Mouse (Mus musculus) brown adipose tissue, adult 24 weeks (tissue): Measurements from ENCODE around the gene Capn1. TPM values are rescaled to one million over a fixed set of nuclear protein-coding genes. Genes with fewer than 3 reads are reported as not detected.

Source experiments
- H3K27ac ChIP-seq: fragments of 200-500 bp; replicated peaks from 2 replicates; pipeline ENCODE4 v1.5.1; 2012; ENCODE audit warnings: low read depth, mild to moderate bottlenecking, low read length
- H3K4me1 ChIP-seq: fragments of 200-500 bp; 2 replicates; pipeline ENCODE4 v1.6.1; 2012; ENCODE audit warnings: low read length, mixed read lengths; ENCODE audit not compliant: control insufficient read depth, insufficient read depth, insufficient read length
- H3K4me3 ChIP-seq: fragments of 200-500 bp; 2 replicates; pipeline ENCODE4 v1.5.1; 2012; ENCODE audit warnings: low read depth, mild to moderate bottlenecking, low read length, moderate library complexity; ENCODE audit not compliant: insufficient read depth
- polyA plus RNA-seq: library from polyadenylated mRNA; stranded (reverse); fragments of >200 nt; gene quantifications from 2 replicates; pipeline ENCODE4 v1.2.4, GENCODE M21; 2012; ENCODE audit not compliant: missing spikeins, insufficient read depth, insufficient read length

Gene Capn1
- polyA plus RNA-seq, 1 experiment: 15.9 TPM

DNA sequence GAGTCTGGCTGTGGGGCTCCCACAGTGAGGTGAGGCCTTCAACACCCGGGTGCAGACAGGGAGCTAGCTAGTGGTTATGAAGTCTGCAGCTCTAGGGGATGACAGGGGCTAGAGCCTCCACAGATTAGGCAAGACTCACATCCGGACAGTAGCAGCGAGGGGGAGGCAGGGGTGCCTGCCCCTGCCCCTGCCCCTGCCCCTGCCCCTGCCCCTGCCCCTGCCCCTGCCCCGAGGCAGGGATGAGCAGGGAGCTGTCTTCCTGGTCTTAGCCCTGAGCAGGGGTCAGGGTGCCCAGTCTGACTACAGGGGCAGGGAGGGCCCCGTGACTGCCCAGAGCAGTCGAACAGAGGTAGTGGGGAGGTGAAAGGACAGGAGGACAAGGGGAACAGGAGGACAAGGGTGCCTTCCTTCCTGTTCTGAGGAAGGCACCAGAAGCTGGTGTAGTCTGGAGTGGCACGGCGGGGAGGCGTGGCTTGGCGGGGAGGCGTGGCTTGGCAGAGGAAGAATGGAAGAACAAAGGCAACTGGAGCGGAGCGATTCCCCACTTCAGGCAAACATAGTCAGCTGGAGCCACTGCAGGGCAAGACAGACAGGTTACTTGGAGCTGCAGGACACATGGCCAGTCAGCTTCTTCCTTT lies 26.8 kb downstream of the Capn1 start:
- H3K4me3 ChIP-seq: no peak overlapping the region
- peaks cover 2% of the 10 kb centered on the region; the same call in 1 of the 2 replicates for H3K4me1 ChIP-seq
- H3K27ac ChIP-seq: no peak overlapping the region

DNA sequence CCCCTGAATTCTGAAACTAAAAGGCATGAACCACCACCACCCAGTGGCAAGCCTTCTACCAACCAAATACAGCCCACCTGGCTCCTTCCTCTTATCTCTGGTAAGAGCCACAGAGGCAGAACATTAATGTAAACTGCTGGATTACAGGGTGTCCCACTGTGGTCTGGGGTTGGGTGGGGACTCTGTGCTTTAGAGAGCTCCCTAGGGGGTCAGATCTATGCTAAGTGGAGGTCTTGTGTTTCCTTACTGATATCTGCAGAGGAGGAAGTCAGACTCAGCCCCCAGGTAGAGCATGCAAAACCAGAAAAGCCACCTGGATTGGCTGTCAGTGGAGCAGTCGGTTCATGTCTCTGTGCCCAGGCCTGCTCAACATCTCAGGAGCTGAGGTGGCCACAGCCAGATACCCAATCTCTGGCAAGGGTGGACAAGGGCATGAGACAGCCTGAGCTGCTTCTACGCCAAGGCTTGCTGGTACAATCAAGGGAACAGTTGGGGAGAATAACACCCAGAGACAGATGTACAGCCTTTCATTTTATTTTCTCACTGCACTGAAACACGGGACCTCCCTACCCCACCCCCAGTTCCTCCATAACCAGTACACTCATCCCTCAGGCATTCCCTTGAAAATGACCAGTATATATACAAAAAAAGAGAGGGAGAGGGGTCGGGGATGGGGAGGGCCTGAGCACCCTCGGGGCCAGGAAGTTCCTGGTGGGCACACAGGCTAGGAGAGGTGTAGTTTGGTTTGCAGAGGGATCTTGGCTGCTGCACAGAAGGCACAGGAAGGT lies 27.5 kb downstream of the Capn1 start:
- Histone ChIP-seq H3K27ac (no peak overlapping the region), H3K4me3 (no peak overlapping the region), H3K4me1 (peaks cover 2% of the 10 kb centered on the region; the same call in 1 of the 2 replicates)

DNA sequence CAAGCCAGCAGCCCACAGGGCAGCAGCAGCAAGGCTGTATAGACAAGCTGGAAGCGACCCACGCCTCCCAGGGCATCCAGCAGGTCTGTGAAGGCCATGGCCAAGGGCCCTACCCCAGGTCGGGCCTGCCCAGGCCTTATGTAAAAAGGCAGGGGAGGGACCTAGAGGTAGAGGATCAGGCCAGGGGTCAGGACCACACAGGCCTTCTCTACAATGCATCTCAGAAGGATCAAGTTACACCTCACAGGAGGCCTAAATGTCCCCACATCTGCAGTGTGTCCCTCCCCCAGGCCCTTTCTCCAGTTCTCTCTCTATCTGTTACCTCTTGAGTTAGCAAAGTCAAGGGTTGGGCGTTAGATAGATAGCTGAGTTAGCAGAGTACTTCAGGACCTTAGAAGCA lies 29.7 kb downstream of the Capn1 start, which contains the start of gene Slc22a20:
Slc22a20 (minus strand) TSS at position 101 of the 400 bp plus-strand sequence.
- Histone ChIP-seq H3K4me1 (peaks cover 2% of the 10 kb centered on the region; the same call in 1 of the 2 replicates), H3K4me3 (no peak within 1 kb of the TSS), H3K27ac (no peak within 1 kb of the TSS)

DNA sequence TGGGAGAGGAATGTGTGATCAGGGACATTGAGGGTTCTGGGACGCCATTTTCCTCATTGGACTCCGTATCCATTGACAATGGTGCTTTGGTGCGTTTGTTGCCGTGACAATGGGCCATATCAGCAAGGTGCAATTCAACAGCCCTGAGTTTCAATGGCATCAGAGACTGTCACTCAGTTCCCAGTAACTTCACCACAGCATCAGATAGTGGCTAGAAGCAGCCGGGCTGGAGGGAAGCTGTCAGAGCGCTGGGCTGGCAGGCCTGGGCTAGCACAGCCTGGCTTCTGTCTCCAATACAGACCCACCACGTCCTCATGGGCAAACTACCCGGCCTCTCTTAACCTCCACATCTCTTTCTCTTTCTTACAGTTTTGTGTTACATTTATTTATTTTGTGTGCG lies 35.2 kb downstream of the Capn1 start:
- Histone ChIP-seq H3K4me1 (no peaks in the 10 kb centered on the region), H3K4me3 (no peak overlapping the region), H3K27ac (no peak overlapping the region)

DNA sequence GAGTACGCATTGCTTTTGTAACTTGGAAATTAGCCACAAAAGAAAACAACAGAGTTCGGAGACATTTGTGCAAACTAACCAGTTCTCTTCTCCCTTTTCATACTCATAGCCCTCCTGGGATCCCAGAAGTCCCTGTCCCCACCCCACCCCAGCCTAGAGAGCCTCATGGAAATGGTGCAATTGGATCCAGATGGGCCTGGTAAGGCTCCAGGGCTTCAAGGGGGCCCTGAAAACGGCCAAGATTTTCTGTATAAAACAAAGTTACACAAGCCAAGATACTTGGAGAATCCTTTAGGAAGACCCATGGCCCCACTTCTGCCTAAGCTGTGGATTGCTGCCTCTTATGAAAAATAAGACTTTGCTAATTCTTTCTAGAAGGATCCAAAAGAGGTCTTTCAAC lies 38.0 kb downstream of the Capn1 start:
- no peak overlapping the region for H3K27ac ChIP-seq
- no peaks in the 10 kb centered on the region for H3K4me1 ChIP-seq
- H3K4me3 ChIP-seq: no peak overlapping the region

DNA sequence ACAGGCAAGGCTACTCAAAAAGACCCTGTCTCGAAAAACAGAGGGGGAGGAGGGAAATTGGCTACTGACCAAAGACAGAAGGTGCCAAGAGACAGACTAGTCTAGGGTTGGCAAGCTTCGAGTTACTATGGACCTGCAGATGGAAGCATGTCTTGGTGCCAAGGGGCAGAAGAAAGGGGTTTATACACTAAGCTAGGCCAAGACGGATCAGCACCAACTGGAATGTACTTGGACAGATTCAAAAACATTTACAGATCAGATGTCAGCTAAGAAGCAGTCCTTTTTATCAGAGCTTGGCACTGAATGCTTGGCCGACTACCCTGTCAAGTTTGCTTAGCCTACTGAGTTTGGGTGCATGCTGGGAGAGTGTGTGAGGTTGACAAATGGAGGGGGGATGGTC lies 40.0 kb downstream of the Capn1 start:
- H3K4me3 ChIP-seq: no peak overlapping the region
- no peak overlapping the region for H3K27ac ChIP-seq
- no peaks in the 10 kb centered on the region for H3K4me1 ChIP-seq

DNA sequence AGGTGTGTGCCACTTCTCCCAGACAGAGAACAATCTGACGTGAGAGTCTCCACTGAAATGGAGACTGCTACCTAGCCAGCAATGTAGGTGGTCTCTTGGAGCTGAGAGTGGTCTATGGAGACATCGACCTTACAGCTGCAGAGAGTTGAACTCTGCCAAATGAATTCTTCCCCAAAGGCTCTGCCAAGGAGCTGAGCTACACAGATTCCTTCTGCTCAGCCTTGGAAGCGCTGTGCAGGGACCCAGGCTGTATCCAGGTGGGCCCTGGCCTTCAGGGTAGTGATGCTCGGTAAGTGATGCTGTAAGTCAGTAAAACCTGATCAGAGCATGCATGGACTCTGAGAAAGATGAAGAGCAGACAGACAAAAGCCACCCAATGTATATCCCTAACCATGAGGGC lies 40.6 kb downstream of the Capn1 start:
- no peak overlapping the region for H3K27ac ChIP-seq
- H3K4me1 ChIP-seq: no peaks in the 10 kb centered on the region
- H3K4me3 ChIP-seq: no peak overlapping the region

DNA sequence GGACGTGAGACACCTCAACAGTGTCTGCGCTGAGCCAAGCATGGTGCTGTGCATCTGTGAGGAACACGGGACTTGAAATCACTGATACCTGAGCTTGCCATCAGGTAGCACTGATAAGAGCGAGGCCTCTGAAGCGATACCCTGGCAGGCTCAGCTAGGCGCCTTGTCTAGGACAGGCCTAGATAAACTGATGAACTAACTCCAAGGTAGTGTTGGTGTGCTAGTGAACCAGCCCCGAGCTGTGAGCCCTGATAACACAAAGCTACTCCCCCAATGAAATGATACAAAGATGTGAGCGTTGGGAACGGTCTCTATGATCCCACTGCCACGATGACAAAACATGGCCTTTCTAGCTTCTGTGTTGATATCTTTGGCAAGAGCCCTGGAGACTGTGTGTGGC lies 48.0 kb downstream of the Capn1 start:
- H3K4me3 ChIP-seq: no peak overlapping the region
- H3K27ac ChIP-seq: no peak overlapping the region
- H3K4me1 ChIP-seq: no peaks in the 10 kb centered on the region

DNA sequence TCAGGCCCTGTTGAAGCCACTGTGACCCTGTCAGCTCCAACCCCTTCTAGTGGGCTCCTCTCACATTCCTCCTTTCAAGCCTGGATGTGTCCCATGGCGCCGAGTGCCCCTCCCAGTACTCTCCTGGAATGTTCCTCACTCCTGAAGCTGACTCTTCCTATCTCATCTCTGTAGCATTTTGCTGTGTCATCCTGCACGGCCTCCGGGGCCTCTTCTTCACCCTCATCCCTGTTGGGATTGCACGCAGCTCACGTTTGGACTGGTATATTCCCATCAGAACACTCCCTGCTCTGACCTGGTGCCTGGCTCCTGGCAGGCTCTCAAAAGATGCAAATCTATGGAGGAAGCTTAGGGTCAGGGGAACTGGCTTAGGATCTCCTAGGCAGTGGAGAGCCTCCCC lies 48.9 kb downstream of the Capn1 start:
- Histone ChIP-seq H3K27ac (no peak overlapping the region), H3K4me3 (no peak overlapping the region), H3K4me1 (no peaks in the 10 kb centered on the region)

DNA sequence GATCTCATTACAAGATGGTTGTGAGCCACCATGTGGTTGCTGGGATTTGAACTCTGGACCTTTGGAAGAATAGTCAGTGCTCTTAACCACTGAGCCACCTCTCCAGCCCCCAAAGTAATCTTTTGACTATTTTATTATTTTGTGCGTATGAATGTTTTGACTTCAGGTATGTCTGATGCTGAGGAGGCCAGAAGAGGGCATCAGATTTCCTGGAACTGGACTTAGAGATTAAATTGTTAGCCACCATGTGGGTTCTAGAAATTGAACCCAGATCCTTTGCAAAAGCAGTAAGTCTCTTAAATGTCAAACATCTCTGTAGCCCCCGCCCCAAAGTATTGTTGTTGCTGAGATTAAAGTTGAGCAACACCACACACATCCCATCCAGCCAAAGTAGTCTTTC lies 49.8 kb downstream of the Capn1 start:
- no peak overlapping the region for H3K4me3 ChIP-seq
- H3K4me1 ChIP-seq: no peaks in the 10 kb centered on the region
- no peak overlapping the region for H3K27ac ChIP-seq

DNA sequence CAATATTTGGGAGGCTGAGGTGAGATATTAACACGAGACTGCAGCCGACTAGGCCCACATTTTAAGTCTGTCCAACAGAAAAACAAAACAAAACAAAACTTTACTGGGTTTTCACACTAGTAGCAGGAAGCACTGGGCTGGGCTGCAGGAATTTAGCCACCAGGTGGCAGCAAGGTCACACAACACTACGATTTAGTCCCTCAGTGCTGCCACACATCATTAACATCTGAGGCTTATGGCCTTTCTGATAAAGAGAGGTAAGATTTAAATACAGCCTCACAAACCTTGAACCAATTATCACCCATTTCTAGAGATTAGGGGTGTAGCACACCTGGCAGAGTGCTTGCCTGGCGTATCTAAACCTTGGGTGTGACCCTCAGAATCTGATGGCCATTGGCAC lies 50.4 kb downstream of the Capn1 start:
- H3K4me1 ChIP-seq: no peaks in the 10 kb centered on the region
- no peak overlapping the region for H3K27ac ChIP-seq
- no peak overlapping the region for H3K4me3 ChIP-seq

DNA sequence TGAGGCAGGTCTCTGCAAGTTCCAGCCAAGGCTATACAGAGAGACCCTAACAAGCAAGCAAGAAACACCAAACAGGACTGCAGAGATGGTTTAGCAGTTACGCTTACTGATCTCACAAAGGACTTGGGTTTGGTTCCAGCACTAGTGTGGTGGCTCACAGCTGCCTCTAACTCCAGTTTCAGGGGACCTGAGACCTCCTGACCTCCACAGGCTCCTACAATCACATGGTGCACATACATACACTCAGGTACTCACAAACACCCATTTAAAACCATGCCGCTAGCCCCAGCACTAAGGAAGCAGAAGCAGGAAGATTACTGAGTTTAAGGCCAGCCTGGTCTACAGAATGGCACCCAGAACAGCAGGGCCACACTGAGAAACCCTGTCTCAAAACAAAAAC lies 50.9 kb downstream of the Capn1 start:
- Histone ChIP-seq H3K27ac (no peak overlapping the region), H3K4me3 (peak overlapping the region; percentile 4; the same call in 1 of the 2 replicates), H3K4me1 (no peaks in the 10 kb centered on the region)

DNA sequence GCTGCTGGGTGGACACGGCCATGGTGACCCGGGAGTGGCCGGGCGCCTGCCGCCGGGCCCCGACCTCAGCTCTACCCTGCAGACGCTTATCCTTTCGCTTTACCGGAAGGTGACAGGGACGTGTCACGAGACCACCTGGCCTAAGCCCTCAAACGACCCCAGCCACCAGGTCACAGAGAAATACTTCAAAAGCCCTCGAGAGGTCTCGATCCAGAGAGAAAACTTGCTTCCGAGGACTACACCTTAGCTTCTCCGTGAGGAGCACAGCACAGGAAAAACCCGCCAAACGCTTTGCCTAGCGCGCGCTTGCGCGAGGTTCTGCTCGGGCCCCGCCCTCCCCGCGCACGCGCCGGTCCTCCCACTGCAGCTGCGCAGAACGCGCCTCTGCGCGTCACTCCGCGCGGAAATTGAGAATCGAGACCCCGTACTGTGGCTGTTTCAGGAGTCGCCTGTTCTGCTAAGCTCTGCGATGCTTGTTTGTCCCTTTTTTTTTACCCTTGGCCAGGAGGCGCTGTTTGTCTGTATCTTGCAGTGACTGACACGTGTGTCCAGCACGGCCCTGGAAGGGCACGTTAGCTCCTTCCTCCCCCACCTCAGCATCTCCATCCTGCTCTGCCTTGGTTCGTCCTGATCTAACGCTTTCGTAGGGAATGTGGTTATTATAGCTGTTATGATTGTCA lies 51.7 kb downstream of the Capn1 start, which contains the start of gene Pola2:
Pola2 (minus strand) TSS at position 320 of the 680 bp plus-strand sequence.
- H3K4me3 ChIP-seq: peak within 1 kb of the TSS; percentile 71
- no peaks in the 10 kb centered on the region for H3K4me1 ChIP-seq
- H3K27ac ChIP-seq: peak within 1 kb of the TSS; percentile 35; the same call in 1 of the 2 replicates

DNA sequence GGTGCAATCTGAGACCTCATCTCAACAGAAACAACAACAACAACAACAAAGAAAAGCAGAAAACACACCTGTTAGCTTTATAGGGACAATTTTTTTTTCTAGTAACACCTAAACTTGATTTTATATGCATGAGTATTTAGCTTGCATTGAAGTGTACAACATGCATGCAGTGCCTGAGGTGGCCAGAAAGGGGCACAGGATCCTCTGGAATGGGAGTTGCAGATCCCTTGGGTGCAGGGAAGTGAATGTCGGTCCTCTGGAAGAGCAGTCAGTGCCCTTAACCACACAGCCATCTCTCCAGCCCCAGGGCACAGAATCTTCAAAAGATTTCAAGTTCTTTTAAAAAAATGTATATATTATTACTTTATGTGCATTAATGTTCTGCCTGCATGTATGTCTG lies 53.0 kb downstream of the Capn1 start:
- H3K4me3 ChIP-seq: no peak overlapping the region
- no peaks in the 10 kb centered on the region for H3K4me1 ChIP-seq
- H3K27ac ChIP-seq: no peak overlapping the region

DNA sequence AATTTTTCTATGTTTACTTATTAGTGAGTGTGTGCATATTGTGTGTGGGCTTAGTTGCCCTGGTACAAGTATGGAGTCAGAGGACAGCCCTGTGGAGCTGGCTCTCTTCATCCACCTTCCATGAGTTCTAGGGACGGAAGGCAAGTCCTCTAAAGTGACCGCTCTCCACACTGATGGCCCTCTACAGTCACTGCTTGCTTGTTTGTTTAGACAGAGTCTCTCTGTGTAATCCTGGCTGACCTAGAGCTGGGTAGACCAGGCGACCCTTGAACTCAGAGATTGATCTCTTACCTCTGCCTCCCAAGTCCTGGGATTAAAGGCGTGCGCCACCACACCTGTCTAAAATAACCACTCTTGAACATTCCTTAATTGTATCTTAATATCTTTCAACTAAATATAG lies 58.3 kb downstream of the Capn1 start:
- no peak overlapping the region for H3K4me3 ChIP-seq

More for the DNA sequence above, 58.3 kb downstream of the Capn1 start:
- no peak overlapping the region for H3K27ac ChIP-seq
- peaks cover 31% of the 10 kb centered on the region for H3K4me1 ChIP-seq
